Mouse (Mus musculus) megakaryocyte progenitor cell, adult 5-6 weeks (primary cell): ENCODE measurements around the gene Gm20388. TPM values are rescaled to one million over a fixed set of nuclear protein-coding genes. Genes with fewer than 3 reads are reported as not detected.

ENCODE experiments used
- ATAC-seq: replicated peaks from 2 replicates; pipeline ENCODE4 v1.8.0; 2016; ENCODE audit warnings: mild to moderate bottlenecking, moderate TSS enrichment, inconsistent platforms; ENCODE audit not compliant: poor library complexity
- total RNA-seq, 2 experiments: library from RNA; stranded (forward) in 1 of 2; stranded (reverse) in 1 of 2; fragments of 157-497, 149-512 nt in 1 of 2; fragments of 200-1000 nt in 1 of 2; gene quantifications; 2 replicates each; pipeline versions ENCODE4 v1.2.3 to v1.2.4; 2015 to 2017

The Gm20388 gene
- total RNA-seq, 2 experiments from 2014 or later, result 18.6 TPM; not detected in 1

DNA sequence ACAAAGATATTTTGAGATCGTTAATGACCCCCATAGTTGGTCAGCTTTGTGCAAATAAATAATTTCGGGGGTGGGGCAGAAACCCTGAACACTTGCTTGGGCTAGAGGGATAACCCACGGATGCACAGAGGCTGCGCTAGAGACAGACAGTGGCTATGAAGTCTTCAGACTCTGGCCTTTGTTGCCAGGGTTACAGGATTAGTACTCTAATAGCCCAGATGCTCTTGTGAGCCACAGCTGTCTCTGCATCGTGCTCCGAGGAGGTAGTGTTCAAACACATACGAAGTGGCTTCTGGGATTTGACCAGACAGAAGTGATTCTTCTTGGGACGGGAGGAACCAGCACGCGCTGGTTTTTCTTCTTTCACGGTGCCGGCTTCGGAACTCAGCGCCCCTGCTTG, 820.9 kb downstream of the Gm20388 start:
- ATAC-seq, result no peak

DNA sequence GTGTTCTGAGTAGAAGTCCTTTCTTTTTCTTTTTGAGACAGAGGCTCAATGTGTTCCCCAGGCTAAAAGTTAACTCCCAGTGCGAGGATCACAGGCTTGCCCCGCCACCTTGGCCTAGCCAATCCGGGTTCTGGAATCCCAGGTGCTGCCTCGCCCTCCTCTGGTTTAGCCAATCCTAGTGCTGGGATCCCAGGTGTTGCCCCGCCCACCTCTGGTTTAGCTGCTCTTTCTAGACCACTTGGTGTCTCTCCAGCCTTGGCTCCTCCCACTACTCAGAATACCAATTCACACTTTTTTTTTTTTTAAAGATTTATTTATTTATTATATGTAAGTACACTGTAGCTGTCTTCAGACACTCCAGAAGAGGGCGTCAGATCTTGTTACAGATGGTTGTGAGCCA, 821.4 kb downstream of the Gm20388 start:
- no peak for ATAC-seq

- peak; percentile 95 for ATAC-seq
Measured at GRCm38 (mm10) chr8:120735770-120736481, 825.3 kb downstream of the Gm20388 start, which contains the start of gene Irf8. Irf8 (plus strand) TSS chr8:120736358.

- ATAC-seq, result peak; percentile 16; the same call in 1 of the 2 replicates
Measured at GRCm38 (mm10) chr8:120736486-120736885, 825.8 kb downstream of the Gm20388 start.

- ATAC-seq, result no peak
Measured at GRCm38 (mm10) chr8:120737166-120737565, 826.5 kb downstream of the Gm20388 start.

DNA sequence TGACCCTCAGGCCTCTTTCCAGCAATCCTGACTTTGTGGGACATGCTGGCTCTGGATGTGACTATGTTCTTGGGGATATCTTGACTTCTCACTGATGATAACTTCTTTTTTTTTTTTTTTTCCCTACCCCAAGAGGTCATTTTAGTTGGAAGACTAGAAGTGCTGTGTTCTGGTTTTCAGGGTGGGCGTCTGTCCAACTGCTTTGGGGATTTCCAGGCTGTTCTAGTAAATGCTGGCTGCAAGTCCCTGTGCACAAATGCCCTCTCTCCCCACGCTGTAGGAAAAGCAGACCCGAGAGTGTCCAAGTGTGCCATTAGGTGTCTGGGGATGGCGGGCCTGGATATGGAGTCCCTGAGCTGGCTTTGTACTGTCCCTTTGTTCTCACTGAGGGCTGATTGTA, 828.1 kb downstream of the Gm20388 start:
- ATAC-seq, result no peak

DNA sequence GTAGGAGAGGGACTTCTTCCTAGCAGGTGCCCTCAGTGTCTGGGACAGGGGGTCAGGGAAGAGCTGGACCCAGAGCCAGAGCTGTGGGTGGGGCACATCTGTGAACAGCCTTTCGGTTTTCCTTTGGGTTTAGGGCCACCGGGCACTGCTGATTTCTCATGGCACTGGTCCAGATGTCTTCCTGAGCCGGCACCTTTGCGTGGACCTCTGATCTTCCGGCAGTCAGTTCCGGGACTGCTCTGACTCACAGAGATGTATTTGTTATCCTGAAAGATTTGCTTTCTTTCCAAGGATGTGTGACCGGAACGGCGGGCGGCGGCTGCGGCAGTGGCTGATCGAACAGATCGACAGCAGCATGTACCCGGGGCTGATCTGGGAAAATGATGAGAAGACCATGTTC, 828.9 kb downstream of the Gm20388 start:
- no peak for ATAC-seq

DNA sequence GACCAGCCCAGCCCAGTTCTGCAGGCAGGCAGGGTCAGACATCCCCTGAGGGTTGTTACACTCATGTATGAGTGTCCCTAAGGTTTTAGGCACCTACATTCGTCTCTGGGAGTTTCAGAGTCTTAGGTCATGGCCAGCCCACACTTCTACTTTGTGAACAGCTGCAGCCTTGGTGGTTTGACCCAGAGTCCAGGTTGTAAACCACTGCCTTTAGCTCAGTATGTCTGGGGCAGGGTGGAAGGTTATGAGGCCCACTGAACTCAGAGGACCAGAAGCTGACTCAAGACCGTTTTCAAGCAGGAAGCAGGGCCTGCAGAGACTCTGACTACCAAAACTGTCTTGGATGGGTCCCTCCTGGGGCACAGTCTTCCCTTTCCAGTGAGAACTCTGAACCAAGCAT, 829.9 kb downstream of the Gm20388 start:
- ATAC-seq, result no peak

- peak; percentile 43 for ATAC-seq
Measured at GRCm38 (mm10) chr8:120741001-120741400, 830.4 kb downstream of the Gm20388 start.

DNA sequence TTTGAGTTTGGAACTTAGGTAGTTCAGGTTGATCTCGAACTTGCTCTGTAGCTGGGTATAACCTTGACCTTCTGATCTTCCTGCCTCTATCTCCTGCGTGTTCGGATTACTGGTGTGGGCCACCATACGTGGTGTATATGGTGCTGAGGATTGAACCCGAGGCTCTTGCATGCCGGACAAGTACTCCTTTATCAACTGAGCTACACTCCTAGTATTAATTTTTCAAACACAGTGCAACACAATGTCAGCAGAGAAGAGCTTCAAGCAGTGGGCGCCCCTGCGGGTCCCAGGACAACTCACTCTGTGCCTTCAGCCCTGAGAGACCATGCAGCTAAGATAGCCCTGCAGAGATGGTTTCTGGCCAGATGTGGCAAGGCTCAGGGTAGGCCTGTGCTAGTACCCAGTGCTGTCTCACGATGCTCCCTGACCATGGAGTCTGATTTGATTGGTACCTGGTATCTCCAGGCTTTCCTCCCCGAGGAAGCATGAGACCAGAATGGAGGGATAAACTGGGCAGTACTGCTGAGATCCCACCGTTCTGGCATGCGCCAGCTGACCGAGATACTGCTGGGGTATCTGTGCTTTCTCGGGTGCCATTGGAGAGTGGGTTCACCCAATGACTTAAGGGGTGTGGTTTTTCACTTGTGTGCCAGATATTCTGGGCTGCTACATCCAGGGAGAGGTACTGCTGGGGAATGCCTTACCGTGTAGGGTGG, 831.3 kb downstream of the Gm20388 start:
- ATAC-seq, result no peak

DNA sequence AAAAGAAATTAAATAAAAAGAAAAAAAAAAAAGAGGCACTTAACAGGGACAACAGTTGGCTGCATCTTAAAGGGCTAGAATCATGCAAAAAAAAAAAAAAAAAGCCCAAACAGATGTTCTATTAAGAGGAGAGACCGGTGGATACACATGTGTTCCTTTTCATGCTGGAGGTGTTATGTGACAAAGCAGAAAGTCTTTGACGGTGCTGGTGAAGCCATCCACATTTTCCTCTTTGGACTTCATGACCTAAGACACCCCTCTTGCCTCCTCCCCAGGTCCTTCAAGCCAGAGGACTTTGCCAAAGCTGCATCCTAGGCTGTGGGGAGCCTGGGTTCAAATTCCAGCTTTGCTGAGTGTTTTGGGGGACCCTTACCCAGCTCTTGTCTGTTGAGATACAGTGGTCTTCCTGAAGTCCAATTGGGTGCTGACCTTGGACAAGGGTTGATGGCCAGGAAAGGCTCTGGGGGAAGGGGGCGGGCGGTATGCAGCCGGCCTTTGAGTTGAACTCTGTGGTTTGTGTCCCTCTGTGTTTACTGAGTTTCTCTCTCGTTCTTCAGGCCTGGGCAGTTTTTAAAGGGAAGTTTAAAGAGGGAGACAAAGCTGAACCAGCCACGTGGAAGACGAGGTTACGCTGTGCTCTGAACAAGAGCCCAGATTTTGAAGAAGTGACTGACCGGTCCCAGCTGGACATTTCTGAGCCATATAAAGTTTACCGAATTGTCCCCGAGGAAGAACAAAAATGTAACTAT, 832.7 kb downstream of the Gm20388 start:
- ATAC-seq, result 0 out of 2 replicates have a peak, but pooled peaks have one; percentile 18

- no peak for ATAC-seq
Measured at GRCm38 (mm10) chr8:120743898-120744290, 833.3 kb downstream of the Gm20388 start.

- no peak for ATAC-seq
Measured at GRCm38 (mm10) chr8:120744448-120744847, 833.8 kb downstream of the Gm20388 start.

DNA sequence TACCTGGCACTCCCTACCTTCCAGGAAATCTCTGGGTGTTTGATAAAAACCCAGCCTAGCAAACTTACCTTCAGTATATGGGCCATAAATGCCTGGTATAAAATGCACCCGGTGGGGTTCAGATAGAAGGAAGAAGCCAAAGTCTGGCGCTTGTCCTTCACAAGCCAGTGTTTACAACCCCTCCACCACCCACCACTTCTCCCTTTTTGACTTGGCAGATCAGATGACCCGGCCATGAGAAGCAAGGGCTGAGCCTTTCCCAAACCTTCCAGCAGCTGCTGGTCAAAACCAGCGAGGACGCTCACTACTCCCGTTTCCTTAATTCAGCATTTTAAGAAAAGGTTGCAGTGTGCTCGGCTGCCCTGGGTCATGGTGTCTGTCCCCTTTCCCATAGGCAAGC, 834.6 kb downstream of the Gm20388 start:
- ATAC-seq, result no peak

- no peak for ATAC-seq
Measured at GRCm38 (mm10) chr8:120746007-120746701, 835.5 kb downstream of the Gm20388 start.

GRCm38 (mm10) chr8:120747286-120747685, 836.6 kb downstream of the Gm20388 start:
- no peak for ATAC-seq

- ATAC-seq, result no peak
Measured at GRCm38 (mm10) chr8:120750616-120751015, 840.0 kb downstream of the Gm20388 start.

DNA sequence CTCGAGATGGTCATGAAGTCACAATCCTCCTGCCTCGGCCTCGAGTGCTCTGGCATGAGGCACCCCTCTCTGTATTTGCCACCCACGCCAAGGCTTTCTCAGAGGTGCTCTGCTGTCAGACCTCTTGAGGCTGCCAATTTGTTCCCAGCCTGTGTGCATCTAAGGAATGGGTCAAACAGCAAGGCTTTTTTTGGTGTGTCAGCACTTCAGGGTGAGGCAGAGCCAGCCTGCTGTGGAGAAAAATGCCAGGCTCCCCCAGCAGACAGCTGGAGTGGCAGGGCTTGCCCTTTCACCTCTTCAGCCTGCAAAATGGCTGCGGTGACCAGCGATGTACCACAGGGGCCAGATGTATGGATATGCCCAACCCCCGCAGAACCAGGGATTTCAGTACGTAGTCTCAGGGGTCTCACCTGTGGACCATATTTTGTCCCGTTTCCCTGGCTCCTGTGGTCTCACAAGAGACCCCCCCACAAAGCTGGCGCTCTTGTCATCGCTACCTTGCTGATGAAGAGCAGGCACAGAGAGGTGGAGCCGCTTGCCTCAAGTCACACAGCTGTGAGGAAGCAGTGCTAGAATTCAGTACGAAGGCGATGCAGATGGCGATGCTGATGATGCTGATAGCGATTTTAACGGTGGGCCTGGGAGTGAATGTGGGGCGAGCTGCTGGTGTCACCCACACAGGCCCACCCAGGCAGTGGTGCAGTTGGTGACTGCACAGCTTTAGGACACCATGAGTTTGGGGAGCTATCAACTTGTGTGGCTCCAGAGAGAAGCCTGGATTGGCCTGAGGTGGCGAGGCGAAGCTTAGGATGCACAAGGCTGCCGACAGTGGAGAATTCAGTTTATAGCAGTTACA, 840.8 kb downstream of the Gm20388 start:
- 0 out of 2 replicates have a peak, but pooled peaks have one; percentile 7 for ATAC-seq

GRCm38 (mm10) chr8:120752082-120752452, 841.4 kb downstream of the Gm20388 start:
- peak; percentile 55 for ATAC-seq

- no peak for ATAC-seq
Measured at GRCm38 (mm10) chr8:120753476-120753875, 842.8 kb downstream of the Gm20388 start.
